Mouse (Mus musculus): ENCODE measurements at regions not wholly inside any gene's neighbourhood (a gene's known extent, or its start where the extent isn't known, plus 50 kb on each side); places are given as distances from the start of the nearest gene placed in this dataset.

GRCm38 (mm10) chr7:93424717-93425116 is 345.1 kb downstream of the Fam181b start:
- no peak for DNase-seq (ENCODE audit: low spot score in 2 of 2)

GRCm38 (mm10) chr7:93435034-93435433 is 355.4 kb downstream of the Fam181b start:
- peak in 1 of 2 experiments; percentile 3 for DNase-seq (ENCODE audit: low spot score in 2 of 2)

DNA sequence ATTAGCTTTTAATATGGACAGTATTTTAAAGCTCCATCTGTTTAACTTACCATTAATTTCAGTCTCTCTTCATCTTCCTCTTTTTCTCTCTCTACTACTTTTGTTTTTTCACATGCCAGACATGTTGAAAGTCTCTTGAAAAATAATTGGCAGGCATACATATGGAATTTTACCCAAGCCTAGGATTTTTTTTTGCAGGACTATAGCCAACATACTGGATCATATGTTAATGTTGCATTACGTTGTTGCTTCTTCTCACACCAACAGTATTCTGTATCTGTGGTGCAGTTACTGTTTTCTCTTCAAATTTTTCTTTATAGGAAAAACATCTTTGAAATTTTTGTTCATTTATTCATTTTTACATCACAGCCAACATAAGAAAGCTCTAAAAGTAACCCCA is 374.4 kb downstream of the Fam181b start:
- DNase-seq (ENCODE audit: low spot score in 2 of 2), result no peak

GRCm38 (mm10) chr7:93463377-93463776 is 383.7 kb downstream of the Fam181b start:
- no peak for DNase-seq (ENCODE audit: low spot score in 2 of 2)

DNA sequence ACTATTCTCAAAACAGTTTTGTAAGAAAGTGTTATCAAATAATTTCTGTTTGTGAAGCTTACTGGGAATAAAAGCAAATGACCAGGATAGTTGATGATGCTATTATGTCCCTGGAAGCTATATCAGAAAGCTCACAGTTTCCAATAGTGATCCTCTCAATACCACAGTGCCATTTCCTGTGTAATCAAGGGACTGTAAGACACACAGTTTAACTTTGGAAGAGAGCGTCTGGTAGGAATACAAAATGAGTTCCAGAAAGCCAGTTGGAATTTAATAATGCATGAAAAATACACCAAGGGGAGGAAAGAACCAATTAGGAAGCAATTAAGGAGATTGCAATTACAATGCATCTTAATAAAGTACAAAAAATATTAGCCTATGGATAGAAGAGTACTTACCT is 393.7 kb downstream of the Fam181b start:
- DNase-seq (ENCODE audit: low spot score in 2 of 2), result no peak

DNA sequence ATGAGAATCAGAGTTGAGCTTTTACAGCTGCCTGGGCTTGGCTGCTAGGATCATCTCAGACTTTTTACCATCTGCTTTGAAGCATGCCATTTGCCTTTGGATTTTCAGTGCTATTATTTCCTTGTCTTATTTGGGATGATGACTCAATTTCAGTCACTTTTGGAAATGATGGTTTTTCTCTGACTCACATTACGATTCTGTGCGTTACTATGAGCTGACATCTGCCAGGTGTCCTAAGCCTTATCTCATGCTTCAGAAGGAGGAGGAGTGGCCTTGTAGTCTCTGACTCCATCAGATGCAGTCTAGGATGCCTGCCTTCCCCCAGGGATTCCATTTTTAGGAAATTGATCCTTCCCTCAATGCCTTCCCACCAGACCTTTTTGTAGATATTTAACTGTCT is 431.0 kb downstream of the Fam181b start:
- peak; percentile 6 to 32 for DNase-seq (ENCODE audit: low spot score in 2 of 2)

- DNase-seq (ENCODE audit: low spot score in 2 of 2), result no peak
These were observed 431.6 kb downstream of the Fam181b start for GRCm38 (mm10) chr7:93511237-93511636.

GRCm38 (mm10) chr7:93559131-93559530 is 479.5 kb downstream of the Fam181b start:
- DNase-seq (ENCODE audit: low spot score in 2 of 2), result no peak

GRCm38 (mm10) chr7:93577523-93577922 is 497.9 kb downstream of the Fam181b start:
- DNase-seq (ENCODE audit: low spot score in 2 of 2), result no peak

DNA sequence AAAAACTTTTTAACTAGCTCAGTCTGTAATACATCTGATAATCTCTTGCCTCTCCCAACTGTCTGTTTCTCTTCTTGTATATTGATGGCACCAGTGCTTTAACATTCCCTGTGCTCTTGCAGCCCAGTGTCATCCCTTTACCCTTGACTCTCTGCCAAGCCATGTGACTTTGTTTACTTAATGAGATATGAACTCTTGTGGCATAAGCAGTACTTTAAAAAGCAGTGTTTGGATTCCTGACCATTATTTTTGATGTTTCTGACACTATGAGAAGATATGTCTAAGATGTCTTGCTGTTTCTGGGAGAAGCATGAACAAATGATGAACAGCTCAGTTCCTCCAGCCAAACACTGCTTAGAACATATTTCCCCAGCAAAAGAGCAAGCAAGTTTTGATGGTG is 507.5 kb downstream of the Fam181b start:
- no peak for DNase-seq (ENCODE audit: low spot score in 2 of 2)

- DNase-seq (ENCODE audit: low spot score in 2 of 2), result no peak
These were observed 508.4 kb downstream of the Fam181b start for GRCm38 (mm10) chr7:93588088-93588487.
